Mouse (Mus musculus): ENCODE measurements around the gene Mrm3. TPM values are rescaled to one million over a fixed set of nuclear protein-coding genes. Genes with fewer than 3 reads are reported as not detected.

The Mrm3 gene
- polyA plus RNA-seq, 1 experiment, result 3.2 TPM

DNA sequence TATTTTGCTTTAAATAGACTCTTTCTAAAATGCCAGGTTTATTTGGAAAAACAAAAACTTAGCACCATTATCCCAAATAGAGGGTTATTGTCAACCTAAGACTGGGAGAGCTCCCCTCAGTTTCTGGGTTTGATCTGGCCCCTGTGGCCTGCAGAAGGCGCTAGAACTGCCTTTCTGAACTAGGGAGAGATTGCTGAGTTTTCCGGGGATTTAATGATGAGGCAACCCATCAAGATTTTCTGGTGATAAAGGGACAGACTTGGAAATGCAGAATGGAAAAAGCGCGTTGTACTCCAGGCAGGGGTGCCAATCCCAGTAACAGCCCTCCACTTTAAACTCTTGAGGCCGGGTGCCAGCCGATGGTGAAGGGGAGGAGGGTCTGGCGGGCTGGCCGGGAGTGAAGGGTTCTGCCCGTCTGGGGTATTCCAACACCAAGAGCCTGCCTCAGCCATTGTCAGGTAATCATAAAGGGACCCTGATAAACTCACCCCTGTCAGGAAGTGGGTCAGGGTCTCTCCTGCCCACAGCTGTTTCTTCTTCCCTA is 55.0 kb downstream of the Mrm3 start:
- Histone ChIP-seq H3K27ac (ENCODE audit: insufficient read depth, low read depth, low read length) (no peak overlapping the region), H3K4me1 (ENCODE audit: control insufficient read depth, insufficient read depth, low read length) (no peaks in the 10 kb centered on the region), H3K4me3 (ENCODE audit: insufficient read depth, low read length) (no peak overlapping the region)
- TF ChIP-seq POLR2A (IDR thresholded peaks at IDR 0.05; ENCODE audit: borderline replicate concordance, low read depth, low read length), result no peak
- no peak for TF ChIP-seq CTCF (IDR thresholded peaks at IDR 0.05; ENCODE audit: low read depth, low read length)

Other genes starting within 250 kb of the Mrm3 start
- not detected in 2 replicates for gene 1700016K19Rik, start 243.8 kb upstream of the Mrm3 start, polyA plus RNA-seq (2012; ENCODE audit: insufficient read depth, insufficient read length, missing spikeins)
- not detected in 2 replicates for gene Rflnb, start 215.9 kb upstream of the Mrm3 start, polyA plus RNA-seq (2012; ENCODE audit: insufficient read depth, insufficient read length, missing spikeins)
- 40.7 and 47.9 TPM in 2 replicates for gene Vps53, start 64.1 kb upstream of the Mrm3 start, polyA plus RNA-seq (2012; ENCODE audit: insufficient read depth, insufficient read length, missing spikeins)
- gene Fam57a, start 64.0 kb upstream of the Mrm3 start, polyA plus RNA-seq (2012; ENCODE audit: insufficient read depth, insufficient read length, missing spikeins), result 2.1 and 3.8 TPM in 2 replicates
- not detected in 2 replicates for gene Dbil5, start 26.1 kb upstream of the Mrm3 start, polyA plus RNA-seq (2012; ENCODE audit: insufficient read depth, insufficient read length, missing spikeins)
- 1.6 and 3.2 TPM in 2 replicates for gene Gemin4, start 26.1 kb upstream of the Mrm3 start, polyA plus RNA-seq (2012; ENCODE audit: insufficient read depth, insufficient read length, missing spikeins)
- 40.0 and 53.4 TPM in 2 replicates for gene Glod4, start within 50 bp of the Mrm3 start, polyA plus RNA-seq (2012; ENCODE audit: insufficient read depth, insufficient read length, missing spikeins)
- gene Nxn, start 155.4 kb downstream of the Mrm3 start, polyA plus RNA-seq (2012; ENCODE audit: insufficient read depth, insufficient read length, missing spikeins), result 0.35 TPM in 1 of 2 replicates, not detected in the other
- gene Timm22, start 163.2 kb downstream of the Mrm3 start, polyA plus RNA-seq (2012; ENCODE audit: insufficient read depth, insufficient read length, missing spikeins), result 15.1 and 15.5 TPM in 2 replicates

Measured in bone marrow macrophage, adult 2 months (primary cell).